Mouse (Mus musculus) ES-Bruce4 (cell line): Measurements from ENCODE around the gene Prr5.

Source experiments
- CTCF ChIP-seq: IDR thresholded peaks from one replicate; pipeline ENCODE4 v1.8.1; 2011; ENCODE audit warnings: low read depth, low read length
- EP300 ChIP-seq: IDR thresholded peaks from 2 replicates; pipeline ENCODE4 v1.6.1; 2011; ENCODE audit warnings: low read depth, low read length; ENCODE audit not compliant: insufficient read depth

DNA sequence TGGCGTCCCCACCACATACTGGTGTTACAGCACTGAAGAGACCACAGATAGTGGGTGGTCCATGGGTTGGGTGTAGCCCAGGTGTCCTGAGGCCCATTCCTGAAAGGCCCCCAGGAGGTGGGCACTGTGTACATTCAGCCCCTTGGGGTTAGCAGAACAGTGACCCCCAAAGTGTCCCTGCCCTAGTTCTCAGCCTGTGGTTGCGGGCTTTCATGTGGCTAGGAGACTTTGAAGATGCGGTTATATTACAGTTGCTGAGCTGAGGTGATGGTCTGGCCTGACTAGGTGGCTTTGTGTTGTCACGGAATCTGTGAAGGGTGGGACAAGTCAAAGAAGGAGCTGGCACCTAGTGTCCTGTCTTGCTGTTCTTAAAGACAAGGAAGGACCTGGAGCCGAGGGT is 15.1 kb downstream of the Prr5 start:
- TF ChIP-seq EP300 (no peak), CTCF (no peak)
